Mouse (Mus musculus) stomach, postnatal 0 days (tissue): ENCODE measurements around the gene Vmn2r21. TPM values are rescaled to one million over a fixed set of nuclear protein-coding genes. Genes with fewer than 3 reads are reported as not detected.
"Not testable (repeated sequence)": the region's sequence is repeated elsewhere in the genome, so short reads cannot be mapped to it uniquely, and the experiment has no call there.

Source experiments
- ATAC-seq: fragments of 200-750 bp; cut with Nextera tagmentation; 2 replicates; pipeline ENCODE4 v1.8.0; 2017; ENCODE audit not compliant: low FRiP score, low TSS enrichment
- DNase-seq: peaks from one replicate; pipeline ENCODE4 v3.0.0-alpha.2; 2016; ENCODE audit warnings: low spot score
- H3K27ac ChIP-seq: fragments of 300-500 bp; sonication (generic); replicated peaks from 2 replicates; pipeline ENCODE4 v1.5.1; 2014; ENCODE audit warnings: mild to moderate bottlenecking, control low read depth
- H3K27me3 ChIP-seq: fragments of 300-500 bp; sonication (generic); 2 replicates; pipeline ENCODE4 v1.6.1; 2014; ENCODE audit warnings: low read length; ENCODE audit not compliant: control insufficient read depth, insufficient read depth
- H3K36me3 ChIP-seq: fragments of 300-500 bp; sonication (generic); 2 replicates; pipeline ENCODE4 v1.6.1; 2014; ENCODE audit warnings: low read length, mixed read lengths; ENCODE audit not compliant: control insufficient read depth, insufficient read depth
- H3K4me1 ChIP-seq: fragments of 300-500 bp; sonication (generic); replicated peaks from 2 replicates; pipeline ENCODE4 v1.6.1; 2014; ENCODE audit warnings: antibody characterized with exemption; ENCODE audit not compliant: control insufficient read depth, insufficient read depth
- H3K4me2 ChIP-seq: fragments of 300-500 bp; sonication (generic); replicated peaks from 2 replicates; pipeline ENCODE4 v1.6.1; 2014; ENCODE audit warnings: low read depth, mild to moderate bottlenecking, control low read depth, moderate library complexity
- H3K4me3 ChIP-seq: fragments of 300-500 bp; sonication (generic); 2 replicates; pipeline ENCODE4 v1.5.1; 2014; ENCODE audit warnings: low read depth, low read length, control low read depth
- H3K9ac ChIP-seq: fragments of 300-500 bp; sonication (generic); 2 replicates; pipeline ENCODE4 v1.6.1; 2014; ENCODE audit warnings: mild to moderate bottlenecking, low read length, control low read depth, mixed read lengths
- H3K9me3 ChIP-seq: fragments of 300-500 bp; sonication (generic); 2 replicates; pipeline ENCODE4 v1.6.1; 2016; ENCODE audit warnings: low read length; ENCODE audit not compliant: control insufficient read depth
- WGBS: fragments of 180-500 bp; shearing (Covaris S2); extraction: QIAGEN DNeasy Blood & Tissue Kit; methylation state at CpG from one replicate; pipeline ENCODE4 v1.1.7; 2014; 5-methylcytosine and 5-hydroxymethylcytosine counted together
- polyA plus RNA-seq: library from polyadenylated mRNA; unstranded; fragments of >200 nt; fragmentation: Nextera tagmentation; extraction: Ambion mirVana; gene quantifications from 2 replicates; pipeline ENCODE4 v1.2.1, GENCODE M21; 2015

Vmn2r21 gene
- polyA plus RNA-seq: not detected in 2 replicates

DNA sequence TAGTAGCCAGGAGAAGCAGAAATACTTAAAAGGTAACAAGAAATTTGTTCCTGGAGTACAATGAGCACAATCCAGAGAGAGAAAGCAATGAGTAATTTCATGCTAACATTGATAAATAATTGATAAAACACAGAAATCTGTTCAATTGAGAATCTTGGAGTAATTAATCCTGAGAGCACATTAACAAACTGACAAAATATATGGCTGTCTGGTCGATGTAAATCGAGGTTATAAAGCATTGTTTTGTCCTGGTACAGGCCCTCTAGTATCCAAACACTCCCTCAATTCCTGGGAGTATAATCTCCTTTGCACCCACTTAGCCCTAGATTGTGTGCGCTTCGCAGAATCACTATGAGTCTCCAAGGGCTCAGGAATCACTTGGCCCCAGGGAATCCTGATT is at the start of gene Vmn2r21:
Vmn2r21 (minus strand) TSS at position 101 of the 400 bp plus-strand sequence.
- not testable (repeated sequence) for H3K9me3 ChIP-seq, H3K27me3 ChIP-seq, H3K36me3 ChIP-seq, ATAC-seq, H3K9ac ChIP-seq, H3K4me2 ChIP-seq, H3K27ac ChIP-seq, H3K4me1 ChIP-seq, H3K4me3 ChIP-seq, DNase-seq
- WGBS: no CpG with 5 or more reads among the region's 4 CpGs

DNA sequence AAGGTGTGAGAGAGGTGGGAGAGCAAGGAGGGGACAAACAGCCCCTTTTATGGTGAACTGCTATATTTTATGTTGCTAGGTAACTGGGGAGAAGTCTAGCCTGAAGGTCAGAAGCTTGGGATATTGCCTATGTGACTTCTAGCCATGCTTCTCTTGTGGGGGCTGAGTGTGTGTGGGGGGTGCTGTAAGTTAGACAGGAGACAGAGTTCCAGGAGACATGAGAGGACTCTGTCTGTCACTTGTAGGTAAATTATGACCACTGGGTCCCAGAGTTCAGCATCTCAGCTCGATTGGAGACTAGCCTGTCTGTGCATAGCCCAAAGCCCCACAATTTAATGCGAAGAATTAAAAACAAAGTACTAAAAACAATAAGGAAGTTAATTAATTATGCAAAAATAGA is 41.5 kb upstream of the Vmn2r21 start:
- not testable (repeated sequence) for H3K9me3 ChIP-seq, H3K9ac ChIP-seq, H3K36me3 ChIP-seq, DNase-seq, H3K27ac ChIP-seq, H3K4me2 ChIP-seq, H3K4me3 ChIP-seq, H3K4me1 ChIP-seq, H3K27me3 ChIP-seq, ATAC-seq
- no CpG with 5 or more reads among the region's 2 CpGs for WGBS

DNA sequence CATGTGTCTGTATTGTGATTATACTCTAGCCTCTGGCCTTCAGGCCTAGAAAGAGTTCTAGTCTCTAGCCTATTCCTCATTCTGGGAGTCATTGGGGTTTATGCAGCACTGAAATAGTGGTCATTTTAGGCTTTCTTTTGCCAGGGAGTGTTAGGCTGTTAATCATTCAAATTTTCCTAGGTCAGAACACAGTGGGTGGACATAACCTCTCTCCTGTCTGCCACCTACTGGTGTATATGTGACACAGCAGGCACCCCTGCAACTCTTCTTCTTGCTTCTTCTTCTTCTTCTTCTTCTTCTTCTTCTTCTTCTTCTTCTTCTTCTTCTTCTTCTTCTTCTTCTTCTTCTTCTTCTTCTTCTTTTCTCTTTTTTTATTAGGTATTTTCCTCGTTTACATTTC is 6.5 kb upstream of the Vmn2r21 start:
- H3K4me3 ChIP-seq, H3K36me3 ChIP-seq, H3K4me2 ChIP-seq, ATAC-seq, DNase-seq, H3K27ac ChIP-seq, H3K4me1 ChIP-seq, H3K9ac ChIP-seq, H3K27me3 ChIP-seq, H3K9me3 ChIP-seq: not testable (repeated sequence)
- WGBS: no CpG with 5 or more reads among the region's 1 CpGs

DNA sequence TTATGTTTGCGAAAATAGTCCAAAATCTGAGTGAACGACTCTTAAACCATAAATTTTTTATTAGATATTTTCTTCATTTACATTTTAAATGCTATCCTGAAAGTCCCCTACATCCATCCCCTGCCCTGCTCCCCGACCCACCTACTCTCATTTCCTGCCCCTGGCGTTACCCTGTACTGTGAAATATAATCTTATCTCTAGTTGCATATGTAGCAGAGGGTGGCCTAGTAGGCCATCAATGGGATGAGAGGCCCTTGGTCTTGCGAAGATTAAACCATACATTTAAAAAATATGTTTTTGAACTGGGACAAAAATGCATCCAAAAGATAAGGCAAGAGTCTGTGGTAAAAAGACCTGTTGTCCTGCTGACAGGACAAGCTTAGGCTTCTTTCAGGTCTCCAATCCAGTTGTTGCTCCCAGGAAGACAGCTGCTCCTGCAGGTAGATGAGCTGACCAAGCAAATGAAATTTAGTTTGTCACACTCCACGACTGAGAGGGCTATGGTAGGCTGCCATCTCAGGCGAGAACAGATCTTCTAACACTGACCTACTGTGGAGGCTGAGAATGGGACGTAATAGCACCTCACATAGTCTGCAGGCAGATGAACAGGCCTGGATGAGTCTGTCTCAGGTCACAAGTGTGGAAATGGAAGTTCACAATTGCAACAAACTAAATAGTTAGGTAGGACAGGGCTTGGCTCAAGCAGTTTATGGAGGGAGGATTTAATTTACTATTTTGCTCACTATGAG is 10.8 kb downstream of the Vmn2r21 start:
- not testable (repeated sequence) for DNase-seq, H3K36me3 ChIP-seq, H3K4me1 ChIP-seq, H3K9ac ChIP-seq, H3K9me3 ChIP-seq, H3K4me3 ChIP-seq, ATAC-seq, H3K27ac ChIP-seq, H3K4me2 ChIP-seq, H3K27me3 ChIP-seq
- WGBS: no CpG with 5 or more reads among the region's 8 CpGs

DNA sequence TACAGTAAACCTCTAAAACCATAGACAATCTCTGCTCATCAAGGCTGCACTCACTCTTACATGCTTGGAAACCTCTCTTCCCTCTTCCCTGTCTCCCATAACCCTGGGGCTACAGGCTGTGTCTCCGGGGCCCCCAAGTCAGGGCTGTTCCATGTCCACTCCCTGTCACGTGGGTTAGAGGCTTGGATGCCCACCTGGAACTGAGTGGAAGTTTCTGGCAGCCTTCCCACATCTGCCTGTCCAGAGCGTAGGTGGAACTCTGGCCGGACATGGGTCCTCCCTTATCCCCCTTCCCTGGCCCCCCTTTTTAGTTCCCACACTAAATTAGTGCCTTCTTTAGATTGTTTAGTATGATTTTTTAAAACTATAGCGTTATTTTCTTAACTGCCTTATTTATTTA is 60.2 kb downstream of the Vmn2r21 start:
- not testable (repeated sequence) for H3K27me3 ChIP-seq, DNase-seq, H3K4me1 ChIP-seq, H3K27ac ChIP-seq, H3K4me3 ChIP-seq, ATAC-seq, H3K9ac ChIP-seq, H3K36me3 ChIP-seq, H3K9me3 ChIP-seq, H3K4me2 ChIP-seq
- no CpG with 5 or more reads among the region's 5 CpGs for WGBS

DNA sequence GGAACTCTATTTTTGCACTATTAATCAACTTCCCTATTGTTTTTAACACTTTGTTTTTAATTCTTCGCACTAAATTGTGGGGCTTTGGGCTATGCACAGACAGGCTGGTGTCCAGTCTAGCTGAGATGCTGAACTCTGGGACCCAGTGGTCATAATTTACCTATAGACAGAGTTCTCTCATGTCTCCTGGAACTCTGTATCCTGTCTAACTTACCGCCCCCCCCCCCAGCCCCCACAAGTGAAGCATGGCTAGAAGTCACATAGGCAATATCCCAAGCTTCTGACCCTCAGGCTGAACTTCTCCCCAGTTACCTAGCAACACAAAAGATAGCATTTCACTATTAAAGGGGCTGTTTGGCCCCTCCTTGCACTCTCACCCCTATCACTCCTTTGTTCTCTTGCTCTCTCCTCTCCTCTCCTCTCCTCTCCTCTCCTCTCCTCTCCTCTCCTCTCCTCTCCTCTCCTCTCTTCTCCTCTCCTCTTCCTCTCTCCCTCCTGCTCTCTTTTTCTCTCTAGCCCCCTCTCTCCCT is 60.7 kb downstream of the Vmn2r21 start:
- no CpG with 5 or more reads among the region's 2 CpGs for WGBS

DNA sequence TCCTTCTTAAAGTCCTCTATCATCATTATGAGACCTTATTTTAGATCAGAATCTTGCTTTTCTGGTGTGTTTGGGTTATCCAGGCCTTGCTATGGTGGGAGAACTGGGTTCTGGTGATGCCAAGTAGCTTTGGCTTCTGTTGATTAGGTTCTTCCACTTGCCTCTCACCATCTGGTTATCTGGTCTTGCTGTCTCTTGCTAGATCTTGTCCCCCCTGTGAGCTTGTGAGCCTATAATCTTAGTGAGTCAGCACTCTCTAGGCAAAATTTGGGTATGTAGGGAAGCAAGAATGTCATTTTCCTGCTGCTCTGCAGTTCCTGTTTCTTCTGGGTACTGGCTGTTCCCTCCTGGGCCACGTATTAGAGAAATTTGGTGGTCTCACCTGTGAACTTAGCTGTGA is 64.6 kb downstream of the Vmn2r21 start:
- not testable (repeated sequence) for H3K9ac ChIP-seq, DNase-seq, H3K36me3 ChIP-seq, H3K4me1 ChIP-seq, H3K27ac ChIP-seq, H3K4me3 ChIP-seq, H3K9me3 ChIP-seq, H3K27me3 ChIP-seq, ATAC-seq, H3K4me2 ChIP-seq
- WGBS: no CpG with 5 or more reads among the region's 1 CpGs

More for the DNA sequence above, 60.7 kb downstream of the Vmn2r21 start:
- not testable (repeated sequence) for H3K4me2 ChIP-seq, H3K9ac ChIP-seq, H3K4me3 ChIP-seq, ATAC-seq, H3K27me3 ChIP-seq, H3K27ac ChIP-seq, H3K4me1 ChIP-seq, H3K36me3 ChIP-seq, DNase-seq, H3K9me3 ChIP-seq

Other genes starting within 250 kb of the Vmn2r21 start
- not detected in 2 replicates for gene Clec4e, start 243.5 kb downstream of the Vmn2r21 start, polyA plus RNA-seq
- not detected in 2 replicates for gene Vmn2r19, start 225.1 kb downstream of the Vmn2r21 start, polyA plus RNA-seq
- 0.01 TPM in 1 of 2 replicates, not detected in the other for gene Vmn2r20, start 115.3 kb downstream of the Vmn2r21 start, polyA plus RNA-seq
- gene Vmn2r22, start 117.3 kb upstream of the Vmn2r21 start, polyA plus RNA-seq: 0.01 TPM in 1 of 2 replicates, not detected in the other
- gene Vmn2r23, start 169.3 kb upstream of the Vmn2r21 start, polyA plus RNA-seq: 0.02 TPM in 1 of 2 replicates, not detected in the other
- not detected in 2 replicates for gene Vmn2r24, start 245.5 kb upstream of the Vmn2r21 start, polyA plus RNA-seq